Mouse (Mus musculus) myocyte (in vitro differentiated cells): Measurements from ENCODE around the gene Cracr2a.

Experiments
- E2F4 ChIP-seq: IDR thresholded peaks from one replicate; pipeline ENCODE4 v1.6.1; 2011; ENCODE audit warnings: mild to moderate bottlenecking, control low read depth, moderate library complexity; ENCODE audit not compliant: insufficient read depth
- MYOD1 ChIP-seq, 3 experiments: IDR thresholded peaks; one replicate each; pipeline ENCODE4 v1.6.1; 2011; ENCODE audit warnings: control low read depth in 2 of 3, low read depth in 2 of 3, mild to moderate bottlenecking in 2 of 3, moderate library complexity in 1 of 3; ENCODE audit not compliant: insufficient read length in 2 of 3, control insufficient read depth in 1 of 3
- POLR2A ChIP-seq: IDR thresholded peaks from one replicate; pipeline ENCODE4 v1.6.1; 2011; ENCODE audit warnings: low read depth, mild to moderate bottlenecking, control low read depth, moderate library complexity; ENCODE audit not compliant: insufficient read length
- SRF ChIP-seq: IDR thresholded peaks from one replicate; pipeline ENCODE4 v1.6.1; 2011; ENCODE audit warnings: low read depth; ENCODE audit not compliant: control insufficient read depth, insufficient read length
- USF1 ChIP-seq: IDR thresholded peaks from one replicate; pipeline ENCODE4 v1.6.1; 2011; ENCODE audit warnings: low read depth, mild to moderate bottlenecking, control low read depth, moderate library complexity

- TF ChIP-seq POLR2A (no peak), USF1 (no peak), SRF (no peak), E2F4 (no peak), MYOD1 (IDR thresholded peaks at IDR 0.05; ENCODE audit: control insufficient read depth in 1 of 3, insufficient read length in 2 of 3, low read depth in 2 of 3) (no peak)
These were observed 17.2 kb downstream of the Cracr2a start for GRCm38 (mm10) chr6:127578316-127578715.
